Mouse (Mus musculus) embryonic fibroblast, embryonic 13.5 days (primary cell): ENCODE measurements around the gene Pepd. TPM values are rescaled to one million over a fixed set of nuclear protein-coding genes. Genes with fewer than 3 reads are reported as not detected.

ENCODE experiments used
- H3K27ac ChIP-seq: 2 replicates; pipeline ENCODE4 v1.5.1; 2012; ENCODE audit warnings: low read length, control low read depth, inconsistent platforms; ENCODE audit not compliant: insufficient read depth
- H3K4me1 ChIP-seq: 2 replicates; pipeline ENCODE4 v1.6.1; 2011; ENCODE audit warnings: low read length; ENCODE audit not compliant: control insufficient read depth, insufficient read depth
- H3K4me3 ChIP-seq: 2 replicates; pipeline ENCODE4 v1.5.1; 2011; ENCODE audit warnings: mild to moderate bottlenecking, control low read depth, low read length; ENCODE audit not compliant: insufficient read depth
- CTCF ChIP-seq: IDR thresholded peaks from 2 replicates; pipeline ENCODE4 v1.5.1; 2011; ENCODE audit warnings: mild to moderate bottlenecking, control low read depth, low read length, moderate library complexity, borderline replicate concordance; ENCODE audit not compliant: insufficient read depth
- POLR2A ChIP-seq: IDR thresholded peaks from 2 replicates; pipeline ENCODE4 v1.6.1; 2011; ENCODE audit warnings: low read depth, mild to moderate bottlenecking, control low read depth, low read length, moderate library complexity
- polyA plus RNA-seq: library from polyadenylated mRNA; stranded (reverse); fragments of >200 nt; gene quantifications from 2 replicates; pipeline ENCODE4 v1.2.4, GENCODE M21; 2011; ENCODE audit warnings: low read depth; ENCODE audit not compliant: missing spikeins, insufficient read length

The Pepd gene
- polyA plus RNA-seq, 1 experiment: 20.7 TPM

DNA sequence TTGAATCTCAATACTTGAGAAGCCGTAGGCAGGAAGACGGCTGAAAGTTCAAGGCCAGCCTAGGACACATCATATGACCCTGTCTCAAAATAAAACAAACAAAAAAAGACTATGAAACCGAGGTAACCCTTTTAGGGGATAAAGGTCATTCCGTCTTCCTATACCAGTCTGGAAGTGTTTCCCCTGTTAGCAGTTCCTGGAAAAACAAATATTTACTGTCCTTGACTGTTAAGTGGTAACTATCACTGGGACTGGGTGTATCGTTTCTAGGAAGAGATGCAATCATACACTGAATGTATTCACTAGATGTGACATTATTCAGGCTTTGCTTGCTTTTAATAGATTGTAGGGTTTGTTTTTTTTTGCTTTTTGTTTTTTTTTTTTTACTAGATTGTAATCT, 178.4 kb downstream of the Pepd start:
- H3K4me3 ChIP-seq: no peak overlapping the region
- TF ChIP-seq POLR2A (no peak), CTCF (no peak)
- no peak overlapping the region for H3K27ac ChIP-seq
- no peaks in the 10 kb centered on the region for H3K4me1 ChIP-seq

Other genes with a start within 250 kb of the Pepd start
- not detected in 2 replicates for gene Chst8, start 99.7 kb upstream of the Pepd start, polyA plus RNA-seq
- 37.7 and 54.7 TPM in 2 replicates for gene Cebpg, start 144.2 kb downstream of the Pepd start, polyA plus RNA-seq
- 1.8 and 5.1 TPM in 2 replicates for gene Cebpa, start 206.9 kb downstream of the Pepd start, polyA plus RNA-seq